Mouse (Mus musculus): ENCODE measurements around the gene Fam229a. TPM values are rescaled to one million over a fixed set of nuclear protein-coding genes. Genes with fewer than 3 reads are reported as not detected.

Gene Fam229a
- polyA plus RNA-seq, 1 experiment from 2014 or later, result not detected

- peak within 1 kb of the TSS; percentile 78 for H3K4me2 ChIP-seq (replicated peaks)
- ATAC-seq (ENCODE audit: low FRiP score, low read depth), result peak; percentile 99
- peaks cover 16% of the 10 kb centered on the region for H3K4me1 ChIP-seq
- H3K27ac ChIP-seq, result peak within 1 kb of the TSS; percentile 79
- H3K4me3 ChIP-seq, result peak within 1 kb of the TSS; percentile 91
- under 1% methylated on average over 46 of the region's 46 CpGs for WGBS
- peaks cover 24% of the 10 kb centered on the region for H3K36me3 ChIP-seq
- H3K9me3 ChIP-seq, result no peaks in the 10 kb centered on the region
- H3K9ac ChIP-seq, result peak within 1 kb of the TSS; percentile 79
- H3K27me3 ChIP-seq (replicated peaks), result no peaks in the 10 kb centered on the region
Observed at GRCm38 (mm10) chr4:129461183-129461960, 29.6 kb upstream of the Fam229a start, which contains the start of gene Bsdc1. Gene Bsdc1 (plus strand): TSS chr4:129461581.

GRCm38 (mm10) chr4:129462118-129462517 lies 28.9 kb upstream of the Fam229a start:
- WGBS, result 53% methylated on average over 3 of the region's 3 CpGs
- H3K4me2 ChIP-seq (replicated peaks), result peak overlapping the region; percentile 78
- H3K9me3 ChIP-seq, result no peaks in the 10 kb centered on the region
- ATAC-seq (ENCODE audit: low FRiP score, low read depth), result no peak
- H3K27me3 ChIP-seq (replicated peaks), result no peaks in the 10 kb centered on the region
- peaks cover 31% of the 10 kb centered on the region for H3K36me3 ChIP-seq
- no peak overlapping the region for H3K27ac ChIP-seq
- peaks cover 16% of the 10 kb centered on the region for H3K4me1 ChIP-seq
- H3K4me3 ChIP-seq, result peak overlapping the region; percentile 91
- peak overlapping the region; percentile 79 for H3K9ac ChIP-seq

GRCm38 (mm10) chr4:129463097-129464059 lies 27.6 kb upstream of the Fam229a start:
- no peaks in the 10 kb centered on the region for H3K9me3 ChIP-seq
- no peaks in the 10 kb centered on the region for H3K27me3 ChIP-seq (replicated peaks)
- H3K36me3 ChIP-seq, result peaks cover 43% of the 10 kb centered on the region
- no peak overlapping the region for H3K27ac ChIP-seq
- ATAC-seq (ENCODE audit: low FRiP score, low read depth), result no peak
- no peak overlapping the region for H3K4me2 ChIP-seq (replicated peaks)
- no peak overlapping the region for H3K9ac ChIP-seq
- H3K4me3 ChIP-seq, result no peak overlapping the region
- 89% methylated on average over 24 of the region's 24 CpGs for whole genome bisulfite sequencing
- H3K4me1 ChIP-seq, result peaks cover 16% of the 10 kb centered on the region

DNA sequence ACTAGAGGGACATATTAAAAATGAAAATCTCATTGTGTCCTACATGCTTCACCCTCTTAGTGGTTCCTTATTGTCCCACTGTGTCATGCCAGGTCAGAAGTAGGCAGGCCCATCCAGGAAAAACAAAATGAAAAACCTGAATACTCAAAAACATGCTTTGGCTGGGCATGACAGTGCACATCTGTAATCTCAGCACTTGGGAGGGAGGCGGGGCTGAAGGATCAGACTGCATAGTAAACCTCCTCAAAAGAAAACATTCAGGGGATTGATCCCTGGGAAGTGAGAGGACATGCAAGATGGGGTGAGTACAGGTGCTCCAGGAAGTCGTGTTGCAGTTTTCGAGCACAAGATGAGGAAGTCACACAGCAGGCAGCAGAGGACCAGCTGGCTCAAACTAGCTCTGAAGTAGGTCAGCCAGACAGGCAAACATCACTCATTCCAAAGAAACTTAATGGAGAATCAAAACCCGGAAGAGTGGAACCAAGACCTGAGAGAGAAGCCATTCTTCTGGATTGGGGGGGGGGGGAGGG lies 26.6 kb upstream of the Fam229a start:
- H3K36me3 ChIP-seq, result peaks cover 52% of the 10 kb centered on the region

DNA sequence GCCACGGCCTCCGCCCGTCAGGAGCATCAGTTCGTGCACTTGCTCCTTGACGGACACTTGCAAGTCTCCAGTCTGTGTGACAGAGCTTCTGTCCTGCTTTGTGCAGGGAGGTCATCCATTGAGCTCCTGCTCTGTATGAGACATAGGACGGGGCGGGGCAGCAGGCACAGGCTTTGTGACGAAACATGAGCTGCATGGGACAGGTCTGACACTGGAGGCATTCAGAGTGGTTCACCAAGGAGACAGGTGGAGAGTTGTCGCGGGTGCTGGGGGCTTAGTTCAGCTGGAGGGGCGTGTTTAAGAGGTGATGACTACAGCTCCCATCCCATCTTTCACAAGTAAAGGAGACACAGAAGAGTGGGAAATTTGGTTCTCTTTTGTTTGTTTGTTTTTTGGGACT lies 14.9 kb upstream of the Fam229a start:
- H3K4me2 ChIP-seq (replicated peaks), result no peak overlapping the region
- no peak overlapping the region for H3K9ac ChIP-seq
- H3K4me1 ChIP-seq, result no peaks in the 10 kb centered on the region
- no peaks in the 10 kb centered on the region for H3K27me3 ChIP-seq (replicated peaks)
- H3K27ac ChIP-seq, result no peak overlapping the region
- ATAC-seq (ENCODE audit: low FRiP score, low read depth), result no peak
- no peaks in the 10 kb centered on the region for H3K9me3 ChIP-seq
- H3K4me3 ChIP-seq, result no peak overlapping the region
- H3K36me3 ChIP-seq, result peaks cover 84% of the 10 kb centered on the region
- 89% methylated on average over 11 of the region's 11 CpGs for WGBS

More for the DNA sequence above, 26.6 kb upstream of the Fam229a start:
- Histone ChIP-seq H3K9ac (no peak overlapping the region), H3K27me3 (replicated peaks) (no peaks in the 10 kb centered on the region), H3K4me1 (peaks cover 16% of the 10 kb centered on the region), H3K9me3 (no peaks in the 10 kb centered on the region), H3K4me2 (replicated peaks) (no peak overlapping the region), H3K4me3 (no peak overlapping the region), H3K27ac (no peak overlapping the region)
- no peak for ATAC-seq (ENCODE audit: low FRiP score, low read depth)
- 87% methylated on average over 4 of the region's 4 CpGs for WGBS

DNA sequence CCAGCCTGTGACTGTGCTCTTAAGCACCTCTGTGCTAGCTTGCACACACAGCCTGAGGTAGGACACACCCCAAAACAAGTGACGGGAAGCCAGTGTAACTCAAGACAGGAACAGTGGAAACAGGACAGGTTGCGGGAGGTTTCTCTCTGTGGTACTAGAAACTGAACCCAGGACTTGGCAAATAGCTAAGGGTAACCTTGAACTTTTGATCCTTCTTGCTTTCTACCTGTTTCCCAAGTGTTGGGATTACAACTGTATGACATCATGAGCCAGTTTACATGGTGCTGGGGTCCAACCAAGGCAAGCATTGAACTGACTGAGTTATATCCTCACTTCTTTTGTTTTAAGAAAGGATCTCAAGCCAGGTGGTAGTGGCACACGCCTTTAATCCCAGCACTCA lies 11.1 kb upstream of the Fam229a start:
- ATAC-seq (ENCODE audit: low FRiP score, low read depth), result no peak
- 88% methylated on average over 3 of the region's 3 CpGs for WGBS
- peaks cover 84% of the 10 kb centered on the region for H3K36me3 ChIP-seq

GRCm38 (mm10) chr4:129481090-129481489 lies 9.9 kb upstream of the Fam229a start:
- Histone ChIP-seq H3K9ac (no peak overlapping the region), H3K4me1 (no peaks in the 10 kb centered on the region), H3K36me3 (peaks cover 86% of the 10 kb centered on the region), H3K4me2 (replicated peaks) (no peak overlapping the region), H3K9me3 (no peaks in the 10 kb centered on the region), H3K27ac (no peak overlapping the region), H3K4me3 (no peak overlapping the region), H3K27me3 (replicated peaks) (no peaks in the 10 kb centered on the region)
- WGBS, result 85% methylated on average over 1 of the region's 1 CpGs
- ATAC-seq (ENCODE audit: low FRiP score, low read depth), result no peak

More for the DNA sequence above, 11.1 kb upstream of the Fam229a start:
- Histone ChIP-seq H3K4me3 (no peak overlapping the region), H3K9ac (no peak overlapping the region), H3K9me3 (no peaks in the 10 kb centered on the region), H3K4me2 (replicated peaks) (no peak overlapping the region), H3K27ac (no peak overlapping the region), H3K27me3 (replicated peaks) (no peaks in the 10 kb centered on the region), H3K4me1 (no peaks in the 10 kb centered on the region)

- Histone ChIP-seq H3K27me3 (replicated peaks) (peaks cover 27% of the 10 kb centered on the region), H3K36me3 (no peaks in the 10 kb centered on the region), H3K9ac (no peak overlapping the region), H3K4me3 (no peak overlapping the region), H3K4me2 (replicated peaks) (no peak overlapping the region), H3K27ac (no peak overlapping the region), H3K4me1 (peaks cover 26% of the 10 kb centered on the region), H3K9me3 (no peaks in the 10 kb centered on the region)
- ATAC-seq (ENCODE audit: low FRiP score, low read depth), result no peak
- 72% methylated on average over 7 of the region's 7 CpGs for WGBS
Observed at GRCm38 (mm10) chr4:129494681-129495080, 3.7 kb downstream of the Fam229a start.

- H3K9ac ChIP-seq, result no peak overlapping the region
- H3K27ac ChIP-seq, result no peak overlapping the region
Observed at GRCm38 (mm10) chr4:129495672-129496562, 4.9 kb downstream of the Fam229a start.

GRCm38 (mm10) chr4:129496631-129497030 lies 5.6 kb downstream of the Fam229a start:
- no peak overlapping the region for H3K9ac ChIP-seq
- H3K27me3 ChIP-seq (replicated peaks), result peaks cover 14% of the 10 kb centered on the region
- H3K36me3 ChIP-seq, result no peaks in the 10 kb centered on the region
- no peak overlapping the region for H3K4me3 ChIP-seq
- peaks cover 19% of the 10 kb centered on the region for H3K4me1 ChIP-seq
- 64% methylated on average over 6 of the region's 6 CpGs for WGBS
- H3K27ac ChIP-seq, result no peak overlapping the region
- no peaks in the 10 kb centered on the region for H3K9me3 ChIP-seq
- ATAC-seq (ENCODE audit: low FRiP score, low read depth), result no peak
- H3K4me2 ChIP-seq (replicated peaks), result no peak overlapping the region

More at GRCm38 (mm10) chr4:129495672-129496562, 4.9 kb downstream of the Fam229a start:
- H3K4me3 ChIP-seq, result no peak overlapping the region
- WGBS, result 38% methylated on average over 16 of the region's 16 CpGs
- H3K4me1 ChIP-seq, result peaks cover 26% of the 10 kb centered on the region
- no peak for ATAC-seq (ENCODE audit: low FRiP score, low read depth)
- H3K27me3 ChIP-seq (replicated peaks), result peaks cover 21% of the 10 kb centered on the region
- no peaks in the 10 kb centered on the region for H3K36me3 ChIP-seq
- H3K4me2 ChIP-seq (replicated peaks), result peak overlapping the region; percentile 14; the same call in 1 of the 2 replicates
- no peaks in the 10 kb centered on the region for H3K9me3 ChIP-seq

DNA sequence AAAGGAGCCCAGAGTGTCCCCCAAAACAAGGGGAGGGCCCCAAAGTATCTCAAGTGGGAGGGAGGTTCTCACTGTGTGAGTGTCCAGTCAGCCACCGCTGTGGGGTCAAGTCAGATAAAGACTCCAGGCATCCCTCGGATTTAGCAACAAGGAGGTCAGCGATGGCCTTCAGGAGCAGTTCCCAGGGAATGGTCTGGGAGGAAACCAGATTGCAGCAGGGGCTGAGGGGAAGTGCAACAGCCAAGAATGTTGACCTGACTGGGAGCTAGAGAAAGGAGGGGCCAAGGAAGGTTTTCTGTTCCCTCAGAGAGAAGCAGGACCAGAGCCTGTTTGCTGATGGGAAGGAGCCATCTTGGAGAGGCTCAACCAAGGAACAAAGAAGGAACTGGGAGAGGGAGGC lies 8.0 kb downstream of the Fam229a start:
- no peak overlapping the region for H3K27ac ChIP-seq
- ATAC-seq (ENCODE audit: low FRiP score, low read depth), result no peak
- 75% methylated on average over 3 of the region's 3 CpGs for WGBS

More for the DNA sequence above, 8.0 kb downstream of the Fam229a start:
- Histone ChIP-seq H3K9ac (no peak overlapping the region), H3K4me1 (peaks cover 15% of the 10 kb centered on the region), H3K27me3 (replicated peaks) (no peaks in the 10 kb centered on the region), H3K9me3 (no peaks in the 10 kb centered on the region), H3K4me3 (no peak overlapping the region), H3K4me2 (replicated peaks) (no peak overlapping the region), H3K36me3 (no peaks in the 10 kb centered on the region)
